ENCODE assay signal across 8 mouse cellular contexts in the genomic region with DNA sequence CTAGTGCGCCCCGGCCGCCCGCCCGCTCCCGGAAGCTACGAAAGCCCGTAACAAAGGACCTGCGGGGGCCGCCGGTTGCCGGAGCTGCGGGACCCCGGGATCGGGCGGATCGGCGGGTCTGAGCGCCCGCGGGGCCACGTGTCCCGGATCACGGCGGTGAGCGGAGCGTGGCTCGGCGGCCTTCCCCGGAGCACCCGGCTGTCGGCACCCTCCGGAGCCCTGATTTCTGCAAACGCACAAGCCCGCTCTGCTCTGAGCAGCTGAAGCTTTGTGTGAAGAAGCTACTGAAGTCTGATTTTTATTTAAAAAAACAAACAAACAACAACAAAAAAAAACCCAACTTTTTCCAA. TPM values are rescaled to one million over a fixed set of nuclear protein-coding genes. Genes with fewer than 3 reads are reported as not detected.
DNase-seq lines count a peak whose midpoint lies in the region; ATAC-seq and TF ChIP-seq lines count a peak whose summit lies in the region.

No protein-coding gene starts in this region.

- TF ChIP-seq EP300 in MEL (IDR thresholded peaks at IDR 0.05; ENCODE audit: low read depth in 1 of 2, low read length in 2 of 2), result no peak

- H3K79me2 ChIP-seq in MEL (ENCODE audit: control insufficient read depth, insufficient read depth, low read length, poor library complexity), result peaks cover 57% of the 10 kb centered on the region

- DNase-seq in heart, postnatal 4 days, result no peak
- no peak for DNase-seq in MEL (ENCODE audit: low read depth, low spot score)
- no peak for DNase-seq in hindbrain, embryonic 10.5 days (ENCODE audit: low spot score)
- DNase-seq in spleen, postnatal 14 days (ENCODE audit: low spot score in 2 of 2), result no peak
- DNase-seq in kidney, adult 8-10 months, result no peak

- ATAC-seq in heart, embryonic 13.5 days (ENCODE audit: extremely low read depth, insufficient number of reproducible peaks, low FRiP score, low TSS enrichment), result no peak
- ATAC-seq in granulocyte monocyte progenitor cell, adult 5-6 weeks (replicated peaks; ENCODE audit: poor library complexity, severe bottlenecking), result no peak

- H3K4me1 ChIP-seq in heart, embryonic 13.5 days, result peaks cover 63% of the 10 kb centered on the region
- H3K4me1 ChIP-seq in MEL (ENCODE audit: control insufficient read depth in 1 of 2, insufficient read depth in 2 of 2, low read length in 2 of 2), result peaks cover 0 to 16% of the 10 kb centered on the region in 2 experiments; a peak in 2 of 4 replicates
- H3K4me1 ChIP-seq in hindbrain, embryonic 10.5 days (replicated peaks), result peaks cover 41% of the 10 kb centered on the region
- H3K4me1 ChIP-seq in megakaryocyte, embryonic 14.5 days, result peaks cover 56% of the 10 kb centered on the region

- H3K4me3 ChIP-seq in heart, embryonic 13.5 days, result peak overlapping the region; percentile 73
- peak overlapping the region; percentile 76 to 98 for H3K4me3 ChIP-seq in MEL (ENCODE audit: control insufficient read depth in 1 of 2, insufficient read depth in 1 of 2, low read depth in 2 of 2, low read length in 2 of 2)
- H3K4me3 ChIP-seq in hindbrain, embryonic 10.5 days, result peak overlapping the region; percentile 83
- H3K4me3 ChIP-seq in megakaryocyte, embryonic 14.5 days (replicated peaks), result peak overlapping the region; percentile 94

- TF ChIP-seq CTCF in MEL (IDR thresholded peaks at IDR 0.05 in 2 of 3, conservative IDR thresholded peaks at IDR 0.05 in 1 of 3; ENCODE audit: control insufficient read depth in 1 of 3, insufficient read depth in 1 of 3, low read depth in 2 of 3, low read length in 3 of 3, poor library complexity in 1 of 3, severe bottlenecking in 1 of 3), result no peak

- no peaks in the 10 kb centered on the region for H3K9me3 ChIP-seq in heart, embryonic 13.5 days
- no peaks in the 10 kb centered on the region for H3K9me3 ChIP-seq in MEL (replicated peaks; ENCODE audit: insufficient read depth, low read length)
- H3K9me3 ChIP-seq in hindbrain, embryonic 10.5 days, result no peaks in the 10 kb centered on the region
- no peaks in the 10 kb centered on the region for H3K9me3 ChIP-seq in megakaryocyte, embryonic 14.5 days

- peak overlapping the region; percentile 93 for H3K4me2 ChIP-seq in heart, embryonic 13.5 days

- TF ChIP-seq POLR2A in MEL (IDR thresholded peaks at IDR 0.05; ENCODE audit: control insufficient read depth in 1 of 2, insufficient read depth in 1 of 2, low read depth in 1 of 2, low read length in 2 of 2, poor library complexity in 1 of 2), result 0 out of 4 replicates have a peak, but pooled peaks of 1 of the 2 experiments have one; percentile 39

- peak overlapping the region; percentile 97 for H3K9ac ChIP-seq in heart, embryonic 13.5 days
- H3K9ac ChIP-seq in MEL (ENCODE audit: control insufficient read depth, low read depth, low read length, poor library complexity, severe bottlenecking), result peak overlapping the region; percentile 79

- H3K36me3 ChIP-seq in heart, embryonic 13.5 days, result peaks cover 23% of the 10 kb centered on the region
- peaks cover 1 to 21% of the 10 kb centered on the region in 2 experiments for H3K36me3 ChIP-seq in MEL (ENCODE audit: control insufficient read depth in 1 of 2, insufficient read depth in 2 of 2, low read length in 2 of 2)
- peaks cover 30% of the 10 kb centered on the region for H3K36me3 ChIP-seq in hindbrain, embryonic 10.5 days
- H3K36me3 ChIP-seq in megakaryocyte, embryonic 14.5 days (replicated peaks; ENCODE audit: low read length), result peaks cover 50% of the 10 kb centered on the region

- WGBS in heart, embryonic 13.5 days, result under 1% methylated on average over 35 of the region's 35 CpGs
- under 1% methylated on average over 35 of the region's 35 CpGs for WGBS in hindbrain, embryonic 10.5 days

- no peaks in the 10 kb centered on the region for H3K27me3 ChIP-seq in heart, embryonic 13.5 days (replicated peaks)
- no peaks in the 10 kb centered on the region for H3K27me3 ChIP-seq in MEL (ENCODE audit: control insufficient read depth in 1 of 2, insufficient read depth in 2 of 2, low read length in 2 of 2)
- no peaks in the 10 kb centered on the region for H3K27me3 ChIP-seq in hindbrain, embryonic 10.5 days (ENCODE audit: insufficient read depth, poor library complexity, severe bottlenecking)
- H3K27me3 ChIP-seq in megakaryocyte, embryonic 14.5 days (replicated peaks), result no peaks in the 10 kb centered on the region

- peak overlapping the region; percentile 74 for H3K27ac ChIP-seq in heart, embryonic 13.5 days (replicated peaks)
- peak overlapping the region; percentile 17 for H3K27ac ChIP-seq in MEL (ENCODE audit: control insufficient read depth, low read depth, low read length)
- peak overlapping the region; percentile 96 for H3K27ac ChIP-seq in hindbrain, embryonic 10.5 days

- no peak for TF ChIP-seq RAD21 in MEL (IDR thresholded peaks at IDR 0.05; ENCODE audit: low read depth, low read length)

TF ChIP-seq in MEL, 35 proteins besides CTCF, POLR2A, EP300 and RAD21:
- TF ChIP-seq MXI1 (IDR thresholded peaks at IDR 0.05; ENCODE audit: low read depth, low read length), result peak; percentile 55
- TF ChIP-seq ZKSCAN1 (IDR thresholded peaks at IDR 0.05; ENCODE audit: low read depth, low read length), result no peak
- no peak for TF ChIP-seq POLR2AphosphoS5 (IDR thresholded peaks at IDR 0.05; ENCODE audit: borderline replicate concordance, low read depth, low read length)
- no peak for TF ChIP-seq MAFK (IDR thresholded peaks at IDR 0.05; ENCODE audit: borderline replicate concordance, low read depth, low read length)

RNA-seq across cellular contexts. Expression of a gene that starts 0.3 kb away (rescaled TPM):
- polyA plus RNA-seq in heart, embryonic 13.5 days (2015; fragmentation: Nextera tagmentation; extraction: Ambion mirVana), result 11.7 and 12.7 TPM in 2 replicates
- 10 to 100 TPM; 15.5 to 16.7 TPM for total RNA-seq in heart, postnatal 4 days (2021)
- 3.5 and 4.0 TPM in 2 replicates for total RNA-seq in MEL (2012; rRNA removed)
- 100 to 1,000 TPM in 1 of 2 experiments, 10 to 100 TPM in 1; 24.6 to 107 TPM for polyA plus RNA-seq in MEL (2012; ENCODE audit: insufficient read depth in 1 of 2, insufficient read length in 2 of 2, low read depth in 1 of 2, low replicate concordance in 2 of 2, missing spikeins in 1 of 2)
- polyA plus RNA-seq in hindbrain, embryonic 10.5 days (2016; fragmentation: Nextera tagmentation; extraction: Ambion mirVana), result 22.4 and 24.2 TPM in 2 replicates
- 10.6 and 14.2 TPM in 2 replicates for polyA plus RNA-seq in megakaryocyte, embryonic 14.5 days (2012; ENCODE audit: insufficient read depth, low replicate concordance)
- 29.0 and 31.4 TPM in 2 replicates for total RNA-seq in granulocyte monocyte progenitor cell, adult 5-6 weeks (2014; fragmentation: Nextera tagmentation)
- total RNA-seq in granulocyte monocyte progenitor cell, adult 5-6 weeks (2017), result 4.5 and 7.1 TPM in 2 replicates

RNA-seq across cellular contexts. Expression of a gene that starts 0.6 kb away (rescaled TPM):
- 6.2 and 6.5 TPM in 2 replicates for polyA plus RNA-seq in heart, embryonic 13.5 days (2015; fragmentation: Nextera tagmentation; extraction: Ambion mirVana)
- total RNA-seq in heart, postnatal 4 days (2021), result 1 to 10 TPM; 9.7 TPM
- 4.8 and 6.7 TPM in 2 replicates for total RNA-seq in MEL (2012; rRNA removed)
- polyA plus RNA-seq in MEL (2012; ENCODE audit: insufficient read depth in 1 of 2, insufficient read length in 2 of 2, low read depth in 1 of 2, low replicate concordance in 2 of 2, missing spikeins in 1 of 2), result 1 to 10 TPM in 1 of 2 experiments, not detected in 1; 9.1 TPM
- polyA plus RNA-seq in hindbrain, embryonic 10.5 days (2016; fragmentation: Nextera tagmentation; extraction: Ambion mirVana), result 9.3 and 9.9 TPM in 2 replicates
- polyA plus RNA-seq in megakaryocyte, embryonic 14.5 days (2012; ENCODE audit: insufficient read depth, low replicate concordance), result 1.6 TPM in 1 of 2 replicates, not detected in the other
- 7.9 and 10.1 TPM in 2 replicates for total RNA-seq in granulocyte monocyte progenitor cell, adult 5-6 weeks (2014; fragmentation: Nextera tagmentation)
- 9.1 and 9.2 TPM in 2 replicates for total RNA-seq in granulocyte monocyte progenitor cell, adult 5-6 weeks (2017)

RNA-seq across cellular contexts. Expression of a gene that starts 24.7 kb away (rescaled TPM):
- not detected in 2 replicates for polyA plus RNA-seq in heart, embryonic 13.5 days (2015; fragmentation: Nextera tagmentation; extraction: Ambion mirVana)
- total RNA-seq in heart, postnatal 4 days (2021), result not detected
- not detected in 2 replicates for total RNA-seq in MEL (2012; rRNA removed)
- polyA plus RNA-seq in MEL (2012; ENCODE audit: insufficient read depth in 1 of 2, insufficient read length in 2 of 2, low read depth in 1 of 2, low replicate concordance in 2 of 2, missing spikeins in 1 of 2), result not detected
- 0.09 TPM in 1 of 2 replicates, not detected in the other for polyA plus RNA-seq in hindbrain, embryonic 10.5 days (2016; fragmentation: Nextera tagmentation; extraction: Ambion mirVana)
- polyA plus RNA-seq in megakaryocyte, embryonic 14.5 days (2012; ENCODE audit: insufficient read depth, low replicate concordance), result not detected in 2 replicates
- not detected in 2 replicates for total RNA-seq in granulocyte monocyte progenitor cell, adult 5-6 weeks (2014; fragmentation: Nextera tagmentation)
- not detected in 2 replicates for total RNA-seq in granulocyte monocyte progenitor cell, adult 5-6 weeks (2017)

Comparison
In these comparisons a context has a peak if more than half of its experiments do, and no peak if none do; other contexts are left out.
1. H3K27ac ChIP-seq: peak in every context shown above with its lines; median percentile 96 in hindbrain, embryonic 10.5 days; 74 in heart, embryonic 13.5 days; 17 in MEL.